Mouse (Mus musculus) kidney, adult 2 months (tissue): ENCODE data around the gene Olfr58. TPM values are rescaled to one million over a fixed set of nuclear protein-coding genes. Genes with fewer than 3 reads are reported as not detected.
"Not testable (repeated sequence)": the region's sequence is repeated elsewhere in the genome, so short reads cannot be mapped to it uniquely, and the experiment has no call there.

Source experiments
- DNase-seq: peaks from one replicate; pipeline ENCODE4 v3.0.0; 2021
- H3K27ac ChIP-seq: fragments of 200-500 bp; 2 replicates; pipeline ENCODE4 v1.5.1; 2012; ENCODE audit warnings: low read depth, low read length, control low read depth, inconsistent platforms; ENCODE audit not compliant: insufficient read depth
- H3K27me3 ChIP-seq: fragments of 200-500 bp; replicated peaks from 2 replicates; pipeline ENCODE4 v1.6.1; 2012; ENCODE audit warnings: mild to moderate bottlenecking, moderate library complexity, low read length, inconsistent platforms; ENCODE audit not compliant: control insufficient read depth, insufficient read depth
- H3K36me3 ChIP-seq: fragments of 200-500 bp; 2 replicates; pipeline ENCODE4 v1.6.1; 2012; ENCODE audit warnings: mild to moderate bottlenecking, moderate library complexity, low read length, inconsistent platforms; ENCODE audit not compliant: control insufficient read depth, insufficient read depth
- H3K4me1 ChIP-seq: fragments of 200-500 bp; 2 replicates; pipeline ENCODE4 v1.6.1; 2011; ENCODE audit warnings: low read length; ENCODE audit not compliant: control insufficient read depth, insufficient read depth
- H3K4me3 ChIP-seq: fragments of 200-500 bp; 2 replicates; pipeline ENCODE4 v1.5.1; 2011; ENCODE audit warnings: mild to moderate bottlenecking, low read depth, low read length, control low read depth; ENCODE audit not compliant: insufficient read depth
- CTCF ChIP-seq: fragments of 200-500 bp; conservative IDR thresholded peaks from 2 replicates; pipeline ENCODE4 v1.5.1; 2011; ENCODE audit warnings: low read depth, mild to moderate bottlenecking, control low read depth, low read length, moderate library complexity, mixed read lengths; ENCODE audit not compliant: insufficient read depth, insufficient read length
- POLR2A ChIP-seq: fragments of 200-500 bp; IDR thresholded peaks from one replicate; pipeline ENCODE4 v1.6.1; 2011; ENCODE audit warnings: low read depth, low read length, control low read depth
- WGBS: fragments of 180-500 bp; shearing (Covaris S2); methylation state at CpG from one replicate; pipeline ENCODE4 v1.1.7; 2018; 5-methylcytosine and 5-hydroxymethylcytosine counted together
- polyA plus RNA-seq: library from polyadenylated mRNA; depleted of rRNA; stranded (reverse); fragments of >200 nt; gene quantifications from 2 replicates; pipeline ENCODE4 v1.2.3, GENCODE M21; 2012; rRNA removed

Olfr58 gene
- polyA plus RNA-seq: not detected in 2 replicates

DNA sequence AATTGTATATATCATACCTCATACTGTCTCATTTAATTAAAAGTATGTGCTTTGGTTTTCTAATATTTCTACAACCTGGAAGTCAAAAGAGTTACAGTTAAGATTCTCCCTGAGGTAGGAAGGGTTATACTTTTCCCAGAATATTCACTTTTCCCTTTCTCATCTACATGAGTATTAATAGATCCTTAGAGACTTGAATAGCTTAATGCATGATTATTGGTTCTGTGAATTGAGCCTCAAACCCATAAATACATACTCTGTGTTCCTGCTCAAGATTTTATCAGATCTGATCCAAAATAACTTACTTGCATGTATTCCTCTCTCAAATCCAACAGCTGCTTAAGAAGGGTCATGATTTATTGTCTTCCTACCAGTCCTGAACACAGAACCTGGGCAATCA lies at the start of gene Olfr58:
Gene Olfr58, plus strand, starts transcription at position 301 of the 400 bp plus-strand sequence.
- Histone ChIP-seq H3K4me3 (no peak within 1 kb of the TSS), H3K4me1 (no peaks in the 10 kb centered on the region), H3K36me3 (no peaks in the 10 kb centered on the region), H3K27me3 (no peaks in the 10 kb centered on the region), H3K27ac (no peak within 1 kb of the TSS)
- no peak for DNase-seq
- TF ChIP-seq CTCF (no peak), POLR2A (no peak)

- Histone ChIP-seq H3K27ac (no peak overlapping the region), H3K36me3 (no peaks in the 10 kb centered on the region), H3K4me3 (no peak overlapping the region), H3K27me3 (no peaks in the 10 kb centered on the region), H3K4me1 (no peaks in the 10 kb centered on the region)
- DNase-seq: no peak
- WGBS: 85% methylated on average over 14 of the region's 14 CpGs
- TF ChIP-seq POLR2A: no peak
- no peak for TF ChIP-seq CTCF
These were observed 10.9 kb upstream of the Olfr58 start for GRCm38 (mm10) chr9:19769136-19769535.

DNA sequence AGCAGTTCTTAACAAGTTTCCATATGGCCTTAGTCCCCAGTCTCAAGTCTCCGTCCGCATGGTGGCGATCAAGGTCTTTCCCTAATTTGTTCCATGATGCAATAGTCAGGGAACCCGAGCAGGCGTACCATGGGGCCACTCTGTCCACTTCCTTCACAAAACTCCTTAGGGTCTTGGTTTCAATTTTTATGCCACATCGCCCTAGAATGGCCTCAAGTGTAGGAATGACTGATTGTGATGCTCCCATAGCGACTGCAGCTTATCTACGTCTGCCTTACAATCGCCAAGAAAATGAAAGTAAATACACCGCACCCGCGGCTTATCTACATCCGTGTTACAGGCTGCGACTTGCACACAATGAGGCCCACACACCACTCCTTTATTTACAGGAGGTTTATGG lies 10.4 kb upstream of the Olfr58 start:
- Histone ChIP-seq H3K36me3 (no peaks in the 10 kb centered on the region), H3K4me1 (no peaks in the 10 kb centered on the region), H3K27me3 (no peaks in the 10 kb centered on the region), H3K27ac (no peak overlapping the region), H3K4me3 (no peak overlapping the region)
- TF ChIP-seq POLR2A: no peak
- TF ChIP-seq CTCF: no peak
- 93% methylated on average over 14 of the region's 14 CpGs for WGBS
- no peak for DNase-seq

GRCm38 (mm10) chr9:19803000-19803399 lies 22.9 kb downstream of the Olfr58 start:
- Histone ChIP-seq H3K27me3 (no peaks in the 10 kb centered on the region), H3K36me3 (no peaks in the 10 kb centered on the region), H3K4me1 (no peaks in the 10 kb centered on the region), H3K4me3 (no peak overlapping the region), H3K27ac (no peak overlapping the region)
- WGBS: 63% methylated on average over 1 of the region's 1 CpGs
- no peak for DNase-seq
- TF ChIP-seq CTCF (no peak), POLR2A (no peak)

- H3K27ac ChIP-seq, H3K4me3 ChIP-seq, H3K4me1 ChIP-seq, DNase-seq, H3K36me3 ChIP-seq, H3K27me3 ChIP-seq: not testable (repeated sequence)
- WGBS: 55% methylated on average over 1 of the region's 1 CpGs
These were observed 24.5 kb downstream of the Olfr58 start, which contains the start of gene Olfr859 for GRCm38 (mm10) chr9:19804606-19805005. Gene Olfr859 (plus strand): TSS chr9:19804906.

Other genes with a start within 250 kb of the Olfr58 start
- gene Olfr853, start 239.2 kb upstream of the Olfr58 start, polyA plus RNA-seq: not detected in 2 replicates
- gene Olfr854, start 212.9 kb upstream of the Olfr58 start, polyA plus RNA-seq: not detected in 2 replicates
- not detected in 2 replicates for gene Olfr855, start 197.7 kb upstream of the Olfr58 start, polyA plus RNA-seq
- 8.0 and 8.1 TPM in 2 replicates for gene Zfp317, start 158.2 kb upstream of the Olfr58 start, polyA plus RNA-seq
- not detected in 2 replicates for gene Olfr857, start 70.8 kb upstream of the Olfr58 start, polyA plus RNA-seq
- gene Olfr859, start 24.6 kb downstream of the Olfr58 start, polyA plus RNA-seq: not detected in 2 replicates
- gene Olfr860, start 69.5 kb downstream of the Olfr58 start, polyA plus RNA-seq: not detected in 2 replicates
- not detected in 2 replicates for gene Olfr862, start 107.7 kb downstream of the Olfr58 start, polyA plus RNA-seq
- not detected in 2 replicates for gene Olfr77, start 136.6 kb downstream of the Olfr58 start, polyA plus RNA-seq
- not detected in 2 replicates for gene Olfr866, start 247.8 kb downstream of the Olfr58 start, polyA plus RNA-seq